Mouse (Mus musculus) fibroblast of lung, adult 2 months (primary cell): ENCODE data around the gene Zfp791.
"Not testable (repeated sequence)": the region's sequence is repeated elsewhere in the genome, so short reads cannot be mapped to it uniquely, and the experiment has no call there.

Source experiments
- DNase-seq: peaks from one replicate; pipeline ENCODE4 v3.0.0-alpha.2; 2011; ENCODE audit warnings: low read depth

The Zfp791 gene

GRCm38 (mm10) chr8:85122995-85123394 lies at the start of gene Zfp791:
Gene Zfp791 (minus strand): TSS chr8:85123095.
- no peak for DNase-seq

GRCm38 (mm10) chr8:85171291-85171690 lies 48.4 kb upstream of the Zfp791 start:
- DNase-seq: peak; percentile 17

- DNase-seq: no peak
Measured at GRCm38 (mm10) chr8:85151624-85152023, 28.7 kb upstream of the Zfp791 start, which contains the start of gene Cks1brt. Gene Cks1brt (plus strand): TSS chr8:85151924.

- DNase-seq: no peak
Measured at GRCm38 (mm10) chr8:85142516-85142915, 19.6 kb upstream of the Zfp791 start.

GRCm38 (mm10) chr8:85135690-85136089 lies 12.8 kb upstream of the Zfp791 start:
- DNase-seq: not testable (repeated sequence)

GRCm38 (mm10) chr8:85132335-85132734 lies 9.4 kb upstream of the Zfp791 start:
- DNase-seq: no peak

GRCm38 (mm10) chr8:85123691-85124090 lies 796 bp upstream of the Zfp791 start:
- DNase-seq: no peak

GRCm38 (mm10) chr8:85120251-85120650 lies 2.6 kb downstream of the Zfp791 start:
- not testable (repeated sequence) for DNase-seq

- DNase-seq: peak; percentile 54
Measured at GRCm38 (mm10) chr8:85119052-85119981, 3.6 kb downstream of the Zfp791 start.

GRCm38 (mm10) chr8:85116984-85117383 lies 5.9 kb downstream of the Zfp791 start:
- DNase-seq: no peak

- no peak for DNase-seq
Measured at GRCm38 (mm10) chr8:85115501-85115900, 7.4 kb downstream of the Zfp791 start.

- DNase-seq: no peak
Measured at GRCm38 (mm10) chr8:85113241-85113640, 9.7 kb downstream of the Zfp791 start.

- no peak for DNase-seq
Measured at GRCm38 (mm10) chr8:85100076-85100665, 22.7 kb downstream of the Zfp791 start.

GRCm38 (mm10) chr8:85096850-85097249 lies 26.0 kb downstream of the Zfp791 start:
- DNase-seq: no peak

- no peak for DNase-seq
Measured at GRCm38 (mm10) chr8:85096196-85096595, 26.7 kb downstream of the Zfp791 start.

GRCm38 (mm10) chr8:85095566-85095965 lies 27.3 kb downstream of the Zfp791 start:
- DNase-seq: no peak

- no peak for DNase-seq
Measured at GRCm38 (mm10) chr8:85095051-85095450, 27.8 kb downstream of the Zfp791 start.

GRCm38 (mm10) chr8:85091526-85092090 lies 31.3 kb downstream of the Zfp791 start:
- no peak for DNase-seq

- DNase-seq: no peak
Measured at GRCm38 (mm10) chr8:85090856-85091255, 32.0 kb downstream of the Zfp791 start.

- DNase-seq: no peak
Measured at GRCm38 (mm10) chr8:85088771-85089170, 34.1 kb downstream of the Zfp791 start.

- DNase-seq: no peak
Measured at GRCm38 (mm10) chr8:85086238-85086637, 36.7 kb downstream of the Zfp791 start.

- no peak for DNase-seq
Measured at GRCm38 (mm10) chr8:85084633-85085032, 38.3 kb downstream of the Zfp791 start.
